Mouse (Mus musculus): ENCODE results near the gene Dnajb2. TPM values are rescaled to one million over a fixed set of nuclear protein-coding genes. Genes with fewer than 3 reads are reported as not detected.
A peak's percentile ranks its signal among the peaks of the same experiment; 100 is the strongest.

Gene Dnajb2
- total and polyA plus RNA-seq, 3 experiments = 6.8 to 15.2 (median 13.8) TPM

GRCm38 (mm10) chr1:75289376-75289775, 53.2 kb downstream of the Dnajb2 start:
- Histone ChIP-seq H3K9ac (ENCODE audit: insufficient read depth, low read depth) (no peak overlapping the region), H3K4me1 (ENCODE audit: control insufficient read depth in 1 of 2, insufficient read depth in 2 of 2) (0 out of 4 replicates have a peak, but pooled peaks cover 0 to 4% of the 10 kb centered on the region in 2 experiments), H3K27me3 (replicated peaks) (peaks cover 64% of the 10 kb centered on the region), H3K36me3 (replicated peaks in 1 of 2; ENCODE audit: control insufficient read depth in 1 of 2, insufficient read depth in 1 of 2, low read length in 1 of 2) (no peaks in the 10 kb centered on the region), H3K27ac (ENCODE audit: insufficient read depth, low read depth) (no peak overlapping the region), H3K9me3 (replicated peaks; ENCODE audit: low read length) (peaks cover 4% of the 10 kb centered on the region), H3K4me3 (replicated peaks in 1 of 3; ENCODE audit: low read depth in 2 of 3, low read length in 2 of 3, poor library complexity in 1 of 3) (no peak overlapping the region), H3K79me2 (replicated peaks; ENCODE audit: control insufficient read depth, extremely low read depth, insufficient read depth, poor library complexity, severe bottlenecking) (no peaks in the 10 kb centered on the region), H3K4me2 (ENCODE audit: insufficient read depth, low read depth, poor library complexity, severe bottlenecking) (no peak overlapping the region)
- dilution Hi-C loops (cut with MboI; ENCODE audit: extremely low pct_ligation_motif_present, extremely low pct_unique_long_range_greater_than_20kb, low sequenced_read_pairs) (no loop called here), in situ Hi-C loops (cut with MboI; ENCODE audit: low pct_ligation_motif_present, low pct_unique_long_range_greater_than_20kb, low sequenced_read_pairs) (no loop called here)
- no peak for TF ChIP-seq PAX5 (IDR thresholded peaks at IDR 0.05; ENCODE audit: low read length)
- TF ChIP-seq MAX (IDR thresholded peaks at IDR 0.05; ENCODE audit: low read length) = no peak
- no peak for TF ChIP-seq CTCF (conservative IDR thresholded peaks at IDR 0.05 in 1 of 2, IDR thresholded peaks at IDR 0.05 in 1 of 2; ENCODE audit: low read depth in 2 of 2, low read length in 2 of 2)
- TF ChIP-seq GABPA (IDR thresholded peaks at IDR 0.05; ENCODE audit: insufficient replicate concordance, low read depth, low read length) = no peak
- TF ChIP-seq USF1 (IDR thresholded peaks at IDR 0.05; ENCODE audit: low read depth, low read length) = no peak
- TF ChIP-seq ZC3H11A (IDR thresholded peaks at IDR 0.05; ENCODE audit: low read depth, low read length) = no peak
- no peak for TF ChIP-seq CHD2 (IDR thresholded peaks at IDR 0.05; ENCODE audit: low read length)
- no peak for TF ChIP-seq EP300 (IDR thresholded peaks at IDR 0.05; ENCODE audit: low read length)
- TF ChIP-seq MEF2A (IDR thresholded peaks at IDR 0.05; ENCODE audit: borderline replicate concordance, low read depth, low read length) = no peak
- DNase-seq (ENCODE audit: extremely low read depth) = no peak

DNA sequence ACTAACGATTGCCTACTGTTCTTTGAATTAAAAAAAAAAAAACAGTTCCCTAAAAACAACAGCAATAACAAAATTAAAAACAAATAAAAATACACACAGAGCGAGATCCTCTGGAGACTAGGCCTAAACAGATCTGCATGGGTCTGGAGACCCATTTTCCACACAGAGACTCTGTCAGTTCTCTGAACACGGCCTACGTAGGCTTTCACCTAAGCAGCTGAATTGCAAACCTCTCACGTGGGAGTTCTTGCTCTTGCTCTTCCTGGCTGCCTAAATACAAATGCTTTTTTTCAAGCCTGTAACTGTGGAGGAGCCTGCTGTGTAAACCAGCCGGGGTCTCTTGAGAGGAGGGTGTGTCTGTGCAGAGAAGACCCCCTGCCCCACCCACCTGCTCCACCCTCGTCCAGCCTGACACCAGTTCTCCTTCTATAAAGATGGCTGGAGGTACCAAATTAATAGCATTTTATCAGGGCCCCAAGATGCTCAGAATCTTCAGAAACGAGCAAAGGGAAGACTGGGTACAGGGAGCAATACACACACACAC, 53.8 kb downstream of the Dnajb2 start:
- TF ChIP-seq ETS1 (conservative IDR thresholded peaks at IDR 0.05; ENCODE audit: low read depth, low read length) (no peak), TBP (conservative IDR thresholded peaks at IDR 0.05; ENCODE audit: low read depth, low read length) (no peak), E2F4 (IDR thresholded peaks at IDR 0.05; ENCODE audit: insufficient replicate concordance, low read depth, low read length) (no peak), CTCF (conservative IDR thresholded peaks at IDR 0.05 in 1 of 2, IDR thresholded peaks at IDR 0.05 in 1 of 2; ENCODE audit: low read depth in 2 of 2, low read length in 2 of 2) (no peak), CHD1 (IDR thresholded peaks at IDR 0.05; ENCODE audit: low read depth, low read length) (no peak), MAX (IDR thresholded peaks at IDR 0.05; ENCODE audit: low read length) (no peak)
- H3K4me3 ChIP-seq (replicated peaks in 1 of 3; ENCODE audit: low read depth in 2 of 3, low read length in 2 of 3, poor library complexity in 1 of 3) = no peak overlapping the region
- H3K27ac ChIP-seq (ENCODE audit: insufficient read depth, low read depth) = no peak overlapping the region
- peaks cover 58% of the 10 kb centered on the region for H3K27me3 ChIP-seq (replicated peaks)
- no peak overlapping the region for H3K9ac ChIP-seq (ENCODE audit: insufficient read depth, low read depth)
- dilution Hi-C loops (cut with MboI; ENCODE audit: extremely low pct_ligation_motif_present, extremely low pct_unique_long_range_greater_than_20kb, low sequenced_read_pairs) (no loop called here), in situ Hi-C loops (cut with MboI; ENCODE audit: low pct_ligation_motif_present, low pct_unique_long_range_greater_than_20kb, low sequenced_read_pairs) (no loop called here)
- no peaks in the 10 kb centered on the region for H3K36me3 ChIP-seq (replicated peaks in 1 of 2; ENCODE audit: control insufficient read depth in 1 of 2, insufficient read depth in 1 of 2, low read length in 1 of 2)
- no peaks in the 10 kb centered on the region for H3K79me2 ChIP-seq (replicated peaks; ENCODE audit: control insufficient read depth, extremely low read depth, insufficient read depth, poor library complexity, severe bottlenecking)
- peaks cover under 1% of the 10 kb centered on the region for H3K9me3 ChIP-seq (replicated peaks; ENCODE audit: low read length)
- DNase-seq (ENCODE audit: extremely low read depth) = no peak
- no peak overlapping the region for H3K4me2 ChIP-seq (ENCODE audit: insufficient read depth, low read depth, poor library complexity, severe bottlenecking)
- 0 out of 4 replicates have a peak, but pooled peaks cover 0 to 4% of the 10 kb centered on the region in 2 experiments for H3K4me1 ChIP-seq (ENCODE audit: control insufficient read depth in 1 of 2, insufficient read depth in 2 of 2)

DNA sequence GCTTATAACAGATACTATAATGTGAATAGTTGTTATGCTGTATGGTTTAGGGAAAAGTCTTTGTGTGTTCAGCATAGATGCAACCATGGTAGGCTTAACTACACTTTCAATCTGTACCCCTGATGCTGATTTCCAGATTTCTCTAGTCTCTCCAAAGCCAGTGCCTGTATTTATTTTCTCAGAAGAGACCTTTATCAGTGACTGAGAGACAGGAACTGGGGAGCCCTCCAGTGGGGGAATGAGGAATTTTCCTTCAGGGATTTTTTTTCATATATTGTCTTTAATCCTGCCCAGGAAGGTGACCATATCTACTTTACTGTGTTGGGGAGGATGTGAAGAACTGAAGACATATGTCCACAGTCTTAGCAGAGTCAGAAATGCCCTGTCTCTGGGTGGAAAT, 54.4 kb downstream of the Dnajb2 start:
- no peak overlapping the region for H3K9ac ChIP-seq (ENCODE audit: insufficient read depth, low read depth)
- no peak overlapping the region for H3K4me2 ChIP-seq (ENCODE audit: insufficient read depth, low read depth, poor library complexity, severe bottlenecking)
- H3K4me1 ChIP-seq (ENCODE audit: control insufficient read depth in 1 of 2, insufficient read depth in 2 of 2) = 0 out of 4 replicates have a peak, but pooled peaks cover 0 to 4% of the 10 kb centered on the region in 2 experiments
- no peaks in the 10 kb centered on the region for H3K9me3 ChIP-seq (replicated peaks; ENCODE audit: low read length)
- peak; percentile 15 for DNase-seq (ENCODE audit: extremely low read depth)
- no peak overlapping the region for H3K4me3 ChIP-seq (replicated peaks in 1 of 3; ENCODE audit: low read depth in 2 of 3, low read length in 2 of 3, poor library complexity in 1 of 3)
- dilution Hi-C loops (cut with MboI; ENCODE audit: extremely low pct_ligation_motif_present, extremely low pct_unique_long_range_greater_than_20kb, low sequenced_read_pairs) (no loop called here), in situ Hi-C loops (cut with MboI; ENCODE audit: low pct_ligation_motif_present, low pct_unique_long_range_greater_than_20kb, low sequenced_read_pairs) (no loop called here)
- H3K36me3 ChIP-seq (replicated peaks in 1 of 2; ENCODE audit: control insufficient read depth in 1 of 2, insufficient read depth in 1 of 2, low read length in 1 of 2) = no peaks in the 10 kb centered on the region
- H3K27me3 ChIP-seq (replicated peaks) = peaks cover 55% of the 10 kb centered on the region
- no peak overlapping the region for H3K27ac ChIP-seq (ENCODE audit: insufficient read depth, low read depth)
- H3K79me2 ChIP-seq (replicated peaks; ENCODE audit: control insufficient read depth, extremely low read depth, insufficient read depth, poor library complexity, severe bottlenecking) = no peaks in the 10 kb centered on the region
- TF ChIP-seq JUND (conservative IDR thresholded peaks at IDR 0.05; ENCODE audit: low read depth, low read length) = no peak
- TF ChIP-seq MAFK (IDR thresholded peaks at IDR 0.05; ENCODE audit: insufficient replicate concordance, low read length) = no peak
- TF ChIP-seq PAX5 (IDR thresholded peaks at IDR 0.05; ENCODE audit: low read length) = no peak
- TF ChIP-seq USF2 (conservative IDR thresholded peaks at IDR 0.05; ENCODE audit: low read depth, low read length) = no peak
- no peak for TF ChIP-seq USF1 (IDR thresholded peaks at IDR 0.05; ENCODE audit: low read depth, low read length)
- no peak for TF ChIP-seq JUN (IDR thresholded peaks at IDR 0.05; ENCODE audit: insufficient read depth, low read depth, low read length)
- TF ChIP-seq NRF1 (IDR thresholded peaks at IDR 0.05; ENCODE audit: low read depth, low read length) = no peak
- no peak for TF ChIP-seq ZC3H11A (IDR thresholded peaks at IDR 0.05; ENCODE audit: low read depth, low read length)
- TF ChIP-seq E2F4 (IDR thresholded peaks at IDR 0.05; ENCODE audit: insufficient replicate concordance, low read depth, low read length) = no peak
- TF ChIP-seq MAZ (IDR thresholded peaks at IDR 0.05; ENCODE audit: low read depth, low read length) = no peak
- TF ChIP-seq RCOR1 (conservative IDR thresholded peaks at IDR 0.05; ENCODE audit: low read depth, low read length) = no peak
- TF ChIP-seq ZNF384 (IDR thresholded peaks at IDR 0.05; ENCODE audit: low read depth, low read length) = 0 out of 2 replicates have a peak, but pooled peaks have one; percentile 43
- TF ChIP-seq CHD1 (IDR thresholded peaks at IDR 0.05; ENCODE audit: low read depth, low read length) = no peak
- TF ChIP-seq IRF4 (IDR thresholded peaks at IDR 0.05; ENCODE audit: low read depth, low read length) = no peak
- no peak for TF ChIP-seq ETS1 (conservative IDR thresholded peaks at IDR 0.05; ENCODE audit: low read depth, low read length)
- TF ChIP-seq BHLHE40 (IDR thresholded peaks at IDR 0.05; ENCODE audit: low read depth, low read length) = no peak
- TF ChIP-seq POLR2AphosphoS2 (IDR thresholded peaks at IDR 0.05; ENCODE audit: low read depth, low read length) = no peak
- no peak for TF ChIP-seq MAX (IDR thresholded peaks at IDR 0.05; ENCODE audit: low read length)

All from CH12.LX (cell line).